Mouse (Mus musculus): ENCODE data around the gene Kpna7. TPM values are rescaled to one million over a fixed set of nuclear protein-coding genes. Genes with fewer than 3 reads are reported as not detected.

Kpna7 gene
- polyA plus RNA-seq, 1 experiment from 2014 or later, result not detected

- Histone ChIP-seq H3K4me1 (no peaks in the 10 kb centered on the region), H3K36me3 (no peaks in the 10 kb centered on the region), H3K4me2 (no peak overlapping the region), H3K9ac (no peak overlapping the region), H3K4me3 (no peak overlapping the region), H3K27me3 (no peaks in the 10 kb centered on the region), H3K27ac (no peak overlapping the region), H3K9me3 (no peaks in the 10 kb centered on the region)
- 72% methylated on average over 6 of the region's 6 CpGs for WGBS
- no peak for ATAC-seq (ENCODE audit: insufficient number of reproducible peaks, low FRiP score, low TSS enrichment, low read depth)
Observed at GRCm38 (mm10) chr5:144979110-144979509, 104.7 kb downstream of the Kpna7 start.

GRCm38 (mm10) chr5:144978533-144979107 is 105.2 kb downstream of the Kpna7 start:
- H3K4me2 ChIP-seq, result no peak overlapping the region
- H3K27me3 ChIP-seq, result no peaks in the 10 kb centered on the region
- H3K9me3 ChIP-seq, result no peaks in the 10 kb centered on the region
- no peaks in the 10 kb centered on the region for H3K4me1 ChIP-seq
- H3K4me3 ChIP-seq, result no peak overlapping the region
- ATAC-seq (ENCODE audit: insufficient number of reproducible peaks, low FRiP score, low TSS enrichment, low read depth), result no peak
- 63% methylated on average over 10 of the region's 10 CpGs for WGBS
- no peak overlapping the region for H3K27ac ChIP-seq
- H3K9ac ChIP-seq, result no peak overlapping the region
- no peaks in the 10 kb centered on the region for H3K36me3 ChIP-seq

DNA sequence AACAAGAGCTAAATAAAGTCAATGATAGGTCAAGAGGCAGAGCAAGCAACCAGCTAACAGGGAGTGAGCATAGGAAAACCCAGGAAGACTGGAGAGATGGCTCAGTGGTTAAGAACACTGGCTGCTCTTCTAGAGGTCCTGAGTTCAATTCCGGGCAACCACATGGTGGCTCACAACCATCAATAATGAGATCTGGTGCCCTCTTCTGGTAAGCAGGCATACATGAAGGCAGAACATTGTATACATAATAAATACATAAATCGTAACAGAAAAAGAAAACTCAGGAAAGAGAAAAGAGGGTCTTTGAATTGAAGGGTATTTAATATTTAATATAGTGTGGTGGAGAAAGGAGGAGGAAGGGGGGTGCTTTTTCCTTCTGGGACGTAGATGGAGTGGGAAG is 112.6 kb downstream of the Kpna7 start:
- no peak overlapping the region for H3K9ac ChIP-seq

DNA sequence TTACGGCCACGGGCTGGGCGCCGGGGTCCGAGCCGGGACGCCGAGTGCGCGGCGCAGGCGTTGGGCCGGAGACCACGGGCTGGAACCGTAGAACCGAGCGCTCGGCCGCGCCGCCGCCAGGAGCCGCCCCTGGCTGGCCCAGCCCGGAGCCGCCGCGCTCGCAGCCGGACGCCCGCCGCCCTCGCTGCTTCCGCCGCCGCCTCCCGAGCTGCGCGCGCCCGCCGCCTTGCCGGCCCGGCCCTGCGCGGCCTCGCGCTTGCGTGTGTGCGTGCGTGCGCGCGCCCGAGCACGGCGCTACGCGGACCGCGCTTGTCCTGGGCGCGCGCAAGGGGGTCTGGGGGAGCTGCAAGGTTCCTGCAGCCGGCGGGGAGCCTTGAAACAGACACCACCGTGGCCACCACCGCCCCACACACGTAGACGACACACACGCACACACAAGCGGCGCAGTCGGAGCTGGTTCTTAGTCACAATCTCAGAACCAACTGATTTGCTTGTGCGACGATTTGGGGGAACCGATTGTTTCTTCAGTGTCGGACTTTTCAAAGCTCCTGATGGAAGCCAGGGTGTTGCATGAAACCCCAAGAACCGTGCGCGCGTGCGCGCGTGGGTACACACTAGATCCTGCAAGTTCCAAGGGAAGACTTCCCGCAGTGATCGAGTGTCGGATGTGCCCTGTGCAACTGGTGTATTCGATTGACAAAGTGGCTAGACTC is 118.0 kb downstream of the Kpna7 start, which contains the start of gene Smurf1:
Gene Smurf1, minus strand, starts transcription at position 209 of the 713 bp plus-strand sequence.
- Histone ChIP-seq H3K36me3 (no peaks in the 10 kb centered on the region), H3K27ac (peak within 1 kb of the TSS; percentile 95), H3K4me1 (peaks cover 37% of the 10 kb centered on the region), H3K4me3 (peak within 1 kb of the TSS; percentile 96), H3K27me3 (no peaks in the 10 kb centered on the region), H3K9me3 (no peaks in the 10 kb centered on the region), H3K9ac (peak within 1 kb of the TSS; percentile 97), H3K4me2 (peak within 1 kb of the TSS; percentile 63)
- under 1% methylated on average over 68 of the region's 89 CpGs for WGBS
- peak; percentile 72 for ATAC-seq (ENCODE audit: insufficient number of reproducible peaks, low FRiP score, low TSS enrichment, low read depth)

More for the DNA sequence above, 112.6 kb downstream of the Kpna7 start:
- no peak overlapping the region for H3K4me3 ChIP-seq
- H3K4me1 ChIP-seq, result no peaks in the 10 kb centered on the region
- no peaks in the 10 kb centered on the region for H3K36me3 ChIP-seq
- WGBS, result 86% methylated on average over 3 of the region's 3 CpGs
- H3K27me3 ChIP-seq, result no peaks in the 10 kb centered on the region
- no peak overlapping the region for H3K4me2 ChIP-seq
- H3K9me3 ChIP-seq, result no peaks in the 10 kb centered on the region
- H3K27ac ChIP-seq, result no peak overlapping the region
- no peak for ATAC-seq (ENCODE audit: insufficient number of reproducible peaks, low FRiP score, low TSS enrichment, low read depth)

- Histone ChIP-seq H3K4me3 (peak overlapping the region; percentile 96), H3K4me2 (peak overlapping the region; percentile 63), H3K9ac (peak overlapping the region; percentile 97), H3K4me1 (peaks cover 40% of the 10 kb centered on the region), H3K27me3 (no peaks in the 10 kb centered on the region), H3K9me3 (no peaks in the 10 kb centered on the region), H3K36me3 (no peaks in the 10 kb centered on the region), H3K27ac (peak overlapping the region; percentile 95)
- peak; percentile 73 for ATAC-seq (ENCODE audit: insufficient number of reproducible peaks, low FRiP score, low TSS enrichment, low read depth)
- WGBS, result under 1% methylated on average over 25 of the region's 56 CpGs
Observed at GRCm38 (mm10) chr5:144964872-144965638, 118.8 kb downstream of the Kpna7 start.

GRCm38 (mm10) chr5:144964465-144964864 is 119.4 kb downstream of the Kpna7 start:
- 35% methylated on average over 7 of the region's 8 CpGs for WGBS
- Histone ChIP-seq H3K36me3 (no peaks in the 10 kb centered on the region), H3K4me2 (peak overlapping the region; percentile 63), H3K9me3 (no peaks in the 10 kb centered on the region), H3K27ac (peak overlapping the region; percentile 95), H3K4me1 (peaks cover 43% of the 10 kb centered on the region), H3K27me3 (no peaks in the 10 kb centered on the region), H3K9ac (no peak overlapping the region), H3K4me3 (peak overlapping the region; percentile 96)
- ATAC-seq (ENCODE audit: insufficient number of reproducible peaks, low FRiP score, low TSS enrichment, low read depth), result peak; percentile 0; the same call in 1 of the 2 replicates

DNA sequence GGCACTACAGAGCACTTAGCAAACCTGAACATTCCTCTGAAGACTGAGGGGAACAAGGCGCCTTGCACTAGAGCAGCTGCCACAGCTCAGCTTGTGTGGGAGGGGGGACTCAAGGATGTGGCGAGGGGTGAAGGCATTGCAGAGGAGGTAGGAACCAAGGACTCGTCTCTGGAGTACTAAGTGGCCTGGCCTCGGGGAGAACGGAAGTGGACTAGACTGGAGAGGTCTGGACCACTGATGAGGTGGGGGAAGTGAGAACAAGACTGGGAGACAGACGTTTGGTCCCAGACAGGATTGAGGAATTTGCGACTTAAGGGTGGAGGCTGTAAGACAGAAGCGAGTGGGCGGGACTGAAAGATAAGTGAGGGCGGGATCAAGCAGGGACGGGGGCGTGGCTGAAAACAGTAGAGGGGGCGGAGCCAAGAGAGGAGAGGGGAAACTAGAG is 120.0 kb downstream of the Kpna7 start:
- Histone ChIP-seq H3K27me3 (no peaks in the 10 kb centered on the region), H3K4me3 (peak overlapping the region; percentile 96), H3K4me2 (peak overlapping the region; percentile 63), H3K27ac (peak overlapping the region; percentile 95), H3K9me3 (no peaks in the 10 kb centered on the region), H3K9ac (no peak overlapping the region), H3K36me3 (no peaks in the 10 kb centered on the region), H3K4me1 (peaks cover 48% of the 10 kb centered on the region)
- no peak; the same call in 1 of the 2 replicates for ATAC-seq (ENCODE audit: insufficient number of reproducible peaks, low FRiP score, low TSS enrichment, low read depth)
- 5% methylated on average over 13 of the region's 13 CpGs for WGBS

DNA sequence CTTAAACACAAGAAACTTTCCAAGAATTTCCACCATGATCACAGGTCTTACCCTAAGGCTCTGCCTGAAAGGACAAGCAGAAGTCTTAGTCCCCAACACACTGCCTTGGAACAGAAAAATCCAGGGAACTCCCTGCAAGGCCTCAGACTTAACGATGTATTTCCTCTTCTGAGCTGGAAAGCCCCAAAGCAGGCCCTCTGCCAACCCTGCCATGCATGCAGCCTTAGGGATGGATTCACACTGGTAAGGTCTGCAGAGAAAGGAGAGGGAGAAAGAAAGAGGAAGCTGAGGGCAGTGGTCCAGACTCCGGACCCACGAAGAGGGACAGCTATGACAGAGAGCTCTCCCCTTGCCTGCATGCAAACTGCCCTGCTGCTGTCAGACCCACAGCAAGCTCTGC is 120.4 kb downstream of the Kpna7 start:
- Histone ChIP-seq H3K9me3 (no peaks in the 10 kb centered on the region), H3K27ac (peak overlapping the region; percentile 95), H3K4me3 (peak overlapping the region; percentile 96), H3K4me2 (peak overlapping the region; percentile 63), H3K9ac (no peak overlapping the region), H3K36me3 (no peaks in the 10 kb centered on the region), H3K27me3 (no peaks in the 10 kb centered on the region), H3K4me1 (peaks cover 51% of the 10 kb centered on the region)
- WGBS, result 25% methylated on average over 3 of the region's 3 CpGs
- no peak for ATAC-seq (ENCODE audit: insufficient number of reproducible peaks, low FRiP score, low TSS enrichment, low read depth)

DNA sequence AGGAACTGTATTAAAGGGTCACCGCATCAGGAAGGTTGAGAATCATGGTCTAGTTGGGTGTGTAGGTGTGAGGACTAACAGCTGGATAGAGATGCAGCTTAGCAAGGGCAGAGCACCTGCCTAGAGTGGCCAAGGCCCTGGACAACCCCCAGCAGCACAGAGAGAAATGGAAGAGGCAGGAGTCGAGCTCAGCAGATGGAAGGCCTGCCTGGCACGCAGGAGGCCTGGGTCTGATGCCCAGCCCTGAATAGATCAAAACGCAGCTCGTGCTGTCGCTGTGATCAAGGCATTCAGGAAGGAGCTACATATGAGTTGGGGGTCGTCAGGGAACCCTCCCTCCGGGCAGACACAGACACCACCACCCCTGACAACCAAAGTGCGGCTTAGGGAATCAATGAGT is 125.6 kb downstream of the Kpna7 start:
- Histone ChIP-seq H3K4me3 (no peak overlapping the region), H3K27ac (no peak overlapping the region), H3K27me3 (no peaks in the 10 kb centered on the region), H3K9me3 (no peaks in the 10 kb centered on the region), H3K36me3 (no peaks in the 10 kb centered on the region), H3K9ac (no peak overlapping the region), H3K4me2 (no peak overlapping the region), H3K4me1 (peaks cover 56% of the 10 kb centered on the region)
- no peak for ATAC-seq (ENCODE audit: insufficient number of reproducible peaks, low FRiP score, low TSS enrichment, low read depth)
- 88% methylated on average over 9 of the region's 9 CpGs for WGBS

DNA sequence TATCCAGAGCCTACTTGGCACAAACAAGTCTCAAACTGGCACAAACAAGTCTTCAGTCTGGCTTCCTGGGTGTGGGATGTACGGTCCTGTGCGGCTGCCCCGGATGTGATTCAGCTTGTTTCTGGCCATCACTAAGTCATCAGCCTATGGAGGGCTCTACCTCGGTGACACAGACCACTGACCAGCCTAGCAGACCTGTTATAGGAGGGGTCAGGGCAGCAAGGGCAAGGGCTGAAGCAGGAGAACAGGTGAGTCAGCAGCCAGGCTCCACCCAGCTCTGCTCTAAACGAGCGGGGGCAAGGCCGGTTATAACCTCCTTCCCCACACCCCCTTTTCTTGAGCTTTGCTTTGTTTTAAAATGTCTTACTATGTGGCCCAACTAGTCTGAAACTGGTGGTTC is 129.4 kb downstream of the Kpna7 start:
- 76% methylated on average over 7 of the region's 7 CpGs for WGBS
- no peaks in the 10 kb centered on the region for H3K27me3 ChIP-seq
- ATAC-seq (ENCODE audit: insufficient number of reproducible peaks, low FRiP score, low TSS enrichment, low read depth), result no peak
- no peaks in the 10 kb centered on the region for H3K9me3 ChIP-seq
- H3K4me3 ChIP-seq, result no peak overlapping the region
- H3K9ac ChIP-seq, result no peak overlapping the region
- H3K4me2 ChIP-seq, result no peak overlapping the region
- H3K27ac ChIP-seq, result no peak overlapping the region
- peaks cover 43% of the 10 kb centered on the region for H3K4me1 ChIP-seq
- no peaks in the 10 kb centered on the region for H3K36me3 ChIP-seq

- H3K4me2 ChIP-seq, result no peak overlapping the region
- 63% methylated on average over 2 of the region's 2 CpGs for WGBS
- H3K36me3 ChIP-seq, result no peaks in the 10 kb centered on the region
- H3K4me3 ChIP-seq, result no peak overlapping the region
- H3K4me1 ChIP-seq, result peaks cover 35% of the 10 kb centered on the region
- peak overlapping the region; percentile 54; the same call in 1 of the 2 replicates for H3K27ac ChIP-seq
- no peak for ATAC-seq (ENCODE audit: insufficient number of reproducible peaks, low FRiP score, low TSS enrichment, low read depth)
- no peaks in the 10 kb centered on the region for H3K27me3 ChIP-seq
- H3K9me3 ChIP-seq, result no peaks in the 10 kb centered on the region
- H3K9ac ChIP-seq, result no peak overlapping the region
Observed at GRCm38 (mm10) chr5:144952592-144952991, 131.2 kb downstream of the Kpna7 start.

Data from limb, embryonic 15.5 days (tissue).